Mouse (Mus musculus) adrenal gland, postnatal 36 days (tissue): ENCODE measurements around the gene Miga1. TPM values are rescaled to one million over a fixed set of nuclear protein-coding genes. Genes with fewer than 3 reads are reported as not detected.
A peak's percentile ranks its signal among the peaks of the same experiment; 100 is the strongest.

Source experiments
- DNase-seq, 2 experiments: peaks; one replicate each; pipeline ENCODE4 v3.0.0; 2021; ENCODE audit warnings: mixed read lengths in 1 of 2
- long read RNA-seq, 2 experiments: library from polyadenylated mRNA; stranded (forward); transcript quantifications; one replicate each; pipeline ENCODE4 v2.0.0; 2021; ENCODE audit warnings: borderline sequencing depth in 2 of 2
- total RNA-seq, 2 experiments: library from RNA; stranded (reverse); gene quantifications; 2 replicates each; pipeline ENCODE4 v1.2.3; 2021

Gene Miga1
- 10 to 100 TPM in 1 of 2 experiments, 1 to 10 TPM in 1; 9.7 to 12.1 TPM for total RNA-seq
- long read RNA-seq, experiment 1, full-length matches to known transcripts, result 4 of 7 reads
- long read RNA-seq, experiment 1, partial matches to known transcripts, result 2 of 7 reads
- long read RNA-seq, experiment 1, other reads (novel, unspliced or antisense), result 1 of 7 reads
- long read RNA-seq, experiment 2, full-length matches to known transcripts, result 1 of 1 reads
- long read RNA-seq, experiment 2, partial matches to known transcripts, result 0 of 1 reads
- long read RNA-seq, experiment 2, other reads (novel, unspliced or antisense), result 0 of 1 reads

- DNase-seq, result peak; percentile 70 to 83
Measured at GRCm38 (mm10) chr3:152339862-152340557, at the start of gene Miga1. Gene Miga1 (minus strand): TSS chr3:152340407.

GRCm38 (mm10) chr3:152384106-152384505 is 43.9 kb upstream of the Miga1 start:
- no peak for DNase-seq

GRCm38 (mm10) chr3:152376063-152376462 is 35.9 kb upstream of the Miga1 start:
- DNase-seq, result no peak

- no peak for DNase-seq
Measured at GRCm38 (mm10) chr3:152364181-152364580, 24.0 kb upstream of the Miga1 start.

- DNase-seq, result no peak
Measured at GRCm38 (mm10) chr3:152359151-152359550, 18.9 kb upstream of the Miga1 start.

GRCm38 (mm10) chr3:152356751-152357150 is 16.5 kb upstream of the Miga1 start:
- DNase-seq, result no peak

- peak; percentile 67 to 71 for DNase-seq
Measured at GRCm38 (mm10) chr3:152355361-152355760, 15.2 kb upstream of the Miga1 start.

GRCm38 (mm10) chr3:152353434-152354177 is 13.4 kb upstream of the Miga1 start:
- DNase-seq, result no peak

- DNase-seq, result no peak
Measured at GRCm38 (mm10) chr3:152352289-152352688, 12.1 kb upstream of the Miga1 start.

GRCm38 (mm10) chr3:152350966-152351365 is 10.8 kb upstream of the Miga1 start:
- DNase-seq, result no peak

- no peak for DNase-seq
Measured at GRCm38 (mm10) chr3:152350431-152350830, 10.2 kb upstream of the Miga1 start.

GRCm38 (mm10) chr3:152348011-152348830 is 8.0 kb upstream of the Miga1 start:
- peak; percentile 38 to 49 for DNase-seq

GRCm38 (mm10) chr3:152347227-152347626 is 7.0 kb upstream of the Miga1 start:
- no peak for DNase-seq

GRCm38 (mm10) chr3:152346633-152347141 is 6.5 kb upstream of the Miga1 start:
- DNase-seq, result peak; percentile 51 to 68

GRCm38 (mm10) chr3:152345732-152346632 is 5.8 kb upstream of the Miga1 start, which contains the start of gene Usp33:
Gene Usp33 (plus strand): TSS chr3:152346478.
- DNase-seq, result peak; percentile 96 to 98

GRCm38 (mm10) chr3:152342961-152343517 is 2.8 kb upstream of the Miga1 start:
- no peak for DNase-seq

- no peak for DNase-seq
Measured at GRCm38 (mm10) chr3:152336085-152336484, 4.1 kb downstream of the Miga1 start.

GRCm38 (mm10) chr3:152333641-152334040 is 6.6 kb downstream of the Miga1 start:
- DNase-seq, result no peak

- no peak for DNase-seq
Measured at GRCm38 (mm10) chr3:152332545-152333300, 7.5 kb downstream of the Miga1 start.
